Mouse (Mus musculus) olfactory bulb, adult 2 months (tissue): ENCODE results near the gene Ifng. TPM values are rescaled to one million over a fixed set of nuclear protein-coding genes. Genes with fewer than 3 reads are reported as not detected.

Experiments used
- H3K27ac ChIP-seq: fragments of 200-500 bp; 2 replicates; pipeline ENCODE4 v1.5.1; 2012; ENCODE audit warnings: low read depth, low read length; ENCODE audit not compliant: insufficient read depth
- H3K4me1 ChIP-seq: fragments of 200-500 bp; 2 replicates; pipeline ENCODE4 v1.6.1; 2012; ENCODE audit warnings: low read length; ENCODE audit not compliant: control insufficient read depth, insufficient read depth
- H3K4me3 ChIP-seq: fragments of 200-500 bp; 2 replicates; pipeline ENCODE4 v1.5.1; 2012; ENCODE audit warnings: mild to moderate bottlenecking, low read depth, low read length, moderate library complexity; ENCODE audit not compliant: insufficient read depth
- CTCF ChIP-seq: fragments of 200-500 bp; IDR thresholded peaks from 2 replicates; pipeline ENCODE4 v1.5.1; 2012; ENCODE audit warnings: low read depth, mild to moderate bottlenecking, low read length, moderate library complexity; ENCODE audit not compliant: insufficient read depth
- POLR2A ChIP-seq: fragments of 200-500 bp; IDR thresholded peaks from 2 replicates; pipeline ENCODE4 v1.6.1; 2012; ENCODE audit warnings: mild to moderate bottlenecking, low read depth, low read length, moderate library complexity; ENCODE audit not compliant: insufficient read depth
- WGBS: fragments of 180-500 bp; shearing (Covaris S2); methylation state at CpG from one replicate; pipeline ENCODE4 v1.1.7; 2018; 5-methylcytosine and 5-hydroxymethylcytosine counted together
- polyA plus RNA-seq: library from polyadenylated mRNA; stranded (reverse); fragments of >200 nt; gene quantifications from 2 replicates; pipeline ENCODE4 v1.2.4, GENCODE M21; 2012; ENCODE audit warnings: low replicate concordance; ENCODE audit not compliant: missing spikeins, insufficient read depth, insufficient read length

The Ifng gene
- polyA plus RNA-seq, 1 experiment = not detected

GRCm38 (mm10) chr10:118442999-118443398 lies 2.2 kb downstream of the Ifng start:
- WGBS = 50% methylated on average over 6 of the region's 6 CpGs

DNA sequence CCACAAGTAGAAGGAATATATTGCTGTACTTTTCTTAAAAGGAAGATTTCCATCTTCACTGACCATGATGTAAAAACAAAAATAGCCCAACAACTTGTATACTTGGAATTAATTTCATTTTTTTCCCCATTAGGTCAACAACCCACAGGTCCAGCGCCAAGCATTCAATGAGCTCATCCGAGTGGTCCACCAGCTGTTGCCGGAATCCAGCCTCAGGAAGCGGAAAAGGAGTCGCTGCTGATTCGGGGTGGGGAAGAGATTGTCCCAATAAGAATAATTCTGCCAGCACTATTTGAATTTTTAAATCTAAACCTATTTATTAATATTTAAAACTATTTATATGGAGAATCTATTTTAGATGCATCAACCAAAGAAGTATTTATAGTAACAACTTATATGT lies 4.2 kb downstream of the Ifng start:
- no peak for TF ChIP-seq POLR2A
- no peak for TF ChIP-seq CTCF
- no peak overlapping the region for H3K4me3 ChIP-seq
- WGBS = 93% methylated on average over 6 of the region's 6 CpGs
- peaks cover 2% of the 10 kb centered on the region; the same call in 1 of the 2 replicates for H3K4me1 ChIP-seq
- H3K27ac ChIP-seq = no peak overlapping the region

More at GRCm38 (mm10) chr10:118442999-118443398, 2.2 kb downstream of the Ifng start:
- peaks cover 2% of the 10 kb centered on the region; the same call in 1 of the 2 replicates for H3K4me1 ChIP-seq
- no peak for TF ChIP-seq POLR2A
- H3K4me3 ChIP-seq = no peak overlapping the region
- no peak overlapping the region for H3K27ac ChIP-seq

- TF ChIP-seq CTCF = no peak
- TF ChIP-seq POLR2A = no peak
- no peak overlapping the region for H3K27ac ChIP-seq
- no peak overlapping the region for H3K4me3 ChIP-seq
- WGBS = 64% methylated on average over 8 of the region's 8 CpGs
- peaks cover 2% of the 10 kb centered on the region; the same call in 1 of the 2 replicates for H3K4me1 ChIP-seq
These were observed 4.7 kb downstream of the Ifng start for GRCm38 (mm10) chr10:118445502-118445901.

GRCm38 (mm10) chr10:118445978-118446377 lies 5.1 kb downstream of the Ifng start:
- WGBS = 58% methylated on average over 14 of the region's 14 CpGs
- TF ChIP-seq CTCF (no peak), POLR2A (no peak)
- Histone ChIP-seq H3K4me3 (no peak overlapping the region), H3K27ac (no peak overlapping the region), H3K4me1 (peaks cover 2% of the 10 kb centered on the region; the same call in 1 of the 2 replicates)

DNA sequence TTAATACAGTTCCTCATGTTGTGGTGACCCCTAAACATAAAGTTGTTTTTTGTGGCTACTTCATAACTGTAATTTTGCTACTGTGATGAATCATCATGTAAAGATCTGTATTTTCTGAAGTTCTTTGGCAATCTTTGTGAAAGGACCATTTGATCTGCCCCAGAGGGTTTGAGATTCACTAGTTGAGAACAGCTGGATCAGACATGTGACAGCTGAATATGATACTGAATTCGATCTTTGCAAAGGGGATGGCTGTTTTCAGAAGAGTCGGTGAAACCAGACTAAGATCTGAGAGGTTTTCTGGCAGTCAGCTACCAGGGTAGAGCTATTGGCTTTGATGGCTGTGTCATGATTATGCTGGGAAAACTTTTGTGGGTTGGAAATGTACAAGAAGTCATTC lies 10.9 kb downstream of the Ifng start:
- 69% methylated on average over 2 of the region's 2 CpGs for WGBS
- H3K4me1 ChIP-seq = no peaks in the 10 kb centered on the region
- no peak overlapping the region for H3K27ac ChIP-seq
- TF ChIP-seq CTCF (no peak), POLR2A (no peak)
- no peak overlapping the region for H3K4me3 ChIP-seq

- WGBS = 89% methylated on average over 4 of the region's 4 CpGs
- H3K4me1 ChIP-seq = no peaks in the 10 kb centered on the region
- TF ChIP-seq POLR2A = no peak
- no peak for TF ChIP-seq CTCF
- no peak overlapping the region for H3K27ac ChIP-seq
- no peak overlapping the region for H3K4me3 ChIP-seq
These were observed 17.9 kb downstream of the Ifng start for GRCm38 (mm10) chr10:118458729-118459128.

GRCm38 (mm10) chr10:118461126-118461767 lies 20.4 kb downstream of the Ifng start:
- no peak overlapping the region for H3K27ac ChIP-seq
- H3K4me3 ChIP-seq = no peak overlapping the region
- WGBS = 59% methylated on average over 6 of the region's 6 CpGs
- no peaks in the 10 kb centered on the region for H3K4me1 ChIP-seq
- TF ChIP-seq CTCF = no peak
- no peak for TF ChIP-seq POLR2A

DNA sequence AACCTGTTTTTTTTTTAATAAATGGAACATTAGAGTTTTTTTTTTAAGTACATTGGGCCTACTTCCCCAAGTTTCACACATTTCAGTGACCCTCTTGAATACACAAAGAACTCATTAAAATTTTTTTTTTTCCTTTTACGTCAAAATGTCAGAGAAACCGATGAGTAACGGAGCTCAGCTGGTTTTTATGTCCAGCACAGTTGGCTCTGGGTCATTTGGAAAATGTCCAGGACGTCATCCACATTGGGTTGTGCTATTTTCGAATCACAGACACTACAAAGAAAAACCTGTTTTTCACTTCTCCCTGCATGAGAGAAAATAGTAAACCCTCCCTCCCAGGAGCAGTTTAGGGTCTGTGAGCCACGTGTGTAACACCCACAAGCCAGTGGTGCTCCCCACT lies 25.6 kb downstream of the Ifng start:
- Histone ChIP-seq H3K27ac (no peak overlapping the region), H3K4me3 (no peak overlapping the region), H3K4me1 (peaks cover 4% of the 10 kb centered on the region; the same call in 1 of the 2 replicates)
- no peak for TF ChIP-seq CTCF
- TF ChIP-seq POLR2A = no peak
- WGBS = 35% methylated on average over 6 of the region's 6 CpGs

DNA sequence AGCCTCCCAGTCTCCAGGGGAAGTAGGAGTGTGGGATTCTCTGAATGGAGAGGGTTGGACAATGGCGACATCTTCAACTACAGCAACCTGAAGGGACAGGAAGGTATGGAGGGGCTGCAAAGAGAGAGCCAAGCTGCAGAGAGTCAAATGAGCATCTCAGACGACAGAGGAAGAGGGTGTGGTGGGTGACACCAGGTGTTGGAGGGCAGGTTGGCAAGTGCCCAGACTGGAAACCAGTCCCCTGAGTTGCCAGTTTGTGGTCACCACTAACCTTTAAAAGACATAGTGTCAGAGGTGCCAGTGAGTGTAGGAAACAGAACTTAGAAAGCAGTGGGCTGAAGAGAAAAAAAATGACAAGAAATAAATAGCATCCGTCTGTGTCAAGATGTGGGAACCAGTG lies 28.2 kb downstream of the Ifng start:
- H3K4me3 ChIP-seq = no peak overlapping the region
- 91% methylated on average over 3 of the region's 3 CpGs for WGBS
- TF ChIP-seq CTCF = no peak
- no peak for TF ChIP-seq POLR2A
- no peak overlapping the region for H3K27ac ChIP-seq
- H3K4me1 ChIP-seq = peaks cover 4% of the 10 kb centered on the region; the same call in 1 of the 2 replicates
